ENCODE assay signal across 33 mouse cellular contexts in the genomic region with DNA sequence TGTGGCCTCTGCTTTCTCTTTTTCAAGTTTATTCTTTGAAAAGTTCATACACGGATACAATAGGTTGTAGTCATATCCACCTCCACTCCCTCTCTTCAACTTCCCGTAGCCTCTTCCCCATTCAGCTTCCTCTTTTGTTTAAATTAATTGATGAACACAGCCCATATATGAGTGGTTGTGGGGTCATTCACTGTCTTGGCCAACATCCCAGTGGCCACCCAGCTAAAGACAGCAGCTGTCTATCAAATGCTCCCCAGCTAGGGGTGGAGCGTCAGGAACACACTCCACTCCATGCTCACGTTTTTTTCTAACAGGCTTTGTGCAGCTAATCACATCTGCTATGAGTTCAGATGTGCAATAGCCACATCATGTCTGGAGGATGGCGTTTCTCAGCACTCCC. TPM values are rescaled to one million over a fixed set of nuclear protein-coding genes. Genes with fewer than 3 reads are reported as not detected.
A peak's percentile ranks its signal among the peaks of the same experiment; 100 is the strongest.
DNase-seq lines count a peak whose midpoint lies in the region; TF ChIP-seq lines count a peak whose summit lies in the region.
"Had no signal": no experiment of that assay in that cellular context is flagged by ENCODE, and none has a peak within 500 bp of the region (broad histone marks: within the 10 kb centered on the region; RNA-seq: fewer than 3 reads in every experiment).

No protein-coding gene starts in this region.

- H3K36me3 ChIP-seq in liver, adult 2 months (ENCODE audit: control insufficient read depth, insufficient read depth, low read length): no peaks in the 10 kb centered on the region
- H3K36me3 ChIP-seq in macrophage (ENCODE audit: inconsistent target): peaks cover 13% of the 10 kb centered on the region; the same call in 1 of the 2 replicates
- H3K36me3 ChIP-seq: hindbrain, embryonic 15.5 days had no signal

- 63% methylated on average over 5 of the region's 5 CpGs for WGBS in liver, adult 2 months
- WGBS in bone marrow, adult 2 months: 12% methylated on average over 5 of the region's 5 CpGs
- 13% methylated on average over 5 of the region's 5 CpGs for WGBS in macrophage (ENCODE audit: missing documents)

- TF ChIP-seq CTCF in liver, adult 2 months (IDR thresholded peaks at IDR 0.05; ENCODE audit: low read depth, low read length): no peak
- TF ChIP-seq CTCF in bone marrow, adult 2 months (IDR thresholded peaks at IDR 0.05; ENCODE audit: control insufficient read depth, insufficient read depth, low read length): no peak
- no peak for TF ChIP-seq CTCF in layer of hippocampus, adult 2 months (conservative IDR thresholded peaks at IDR 0.05)

- peak; percentile 6 for DNase-seq in liver, adult 2 months (ENCODE audit: extremely low read depth, low read depth, low spot score)
- DNase-seq in liver: no peak
- peak; percentile 13 for DNase-seq in 416B (ENCODE audit: low read depth)
- no peak for DNase-seq in left cerebral cortex, adult 11 months (ENCODE audit: low spot score)
- DNase-seq in testis, postnatal 14 days (ENCODE audit: low spot score): no peak
- DNase-seq in layer of hippocampus, adult 2 months (ENCODE audit: low spot score in 2 of 2): no peak
- DNase-seq: adrenal gland, postnatal 14 days; cerebellum, adult 9-10 months; forebrain, postnatal 0 days; gastrocnemius, postnatal 25 days; heart, postnatal 4 days; kidney, adult 11 months; kidney, postnatal 36 days; left cerebral cortex, postnatal 4 days; lung, adult 2 months; midbrain, embryonic 14.5 days; right cerebral cortex, adult 18-20 months; thymus, adult 2 months had no signal

- no peaks in the 10 kb centered on the region for H3K4me1 ChIP-seq in liver, adult 2 months (ENCODE audit: control insufficient read depth, insufficient read depth, low read length)
- H3K4me1 ChIP-seq in bone marrow, adult 2 months (ENCODE audit: control insufficient read depth, insufficient read depth, low read length): peaks cover 8% of the 10 kb centered on the region
- H3K4me1 ChIP-seq: forebrain, embryonic 10.5 days; hindbrain, embryonic 15.5 days; neural tube, embryonic 12.5 days had no signal

- no peaks in the 10 kb centered on the region for H3K79me2 ChIP-seq in liver, adult 2 months (ENCODE audit: control insufficient read depth, insufficient read depth, low read length)
- peaks cover 100% of the 10 kb centered on the region for H3K79me2 ChIP-seq in macrophage (ENCODE audit: inconsistent target)

- H3K27me3 ChIP-seq in liver, adult 2 months (ENCODE audit: control insufficient read depth, insufficient read depth, low read length): no peaks in the 10 kb centered on the region
- H3K27me3 ChIP-seq: hindbrain, embryonic 15.5 days; kidney, embryonic 15.5 days; limb, embryonic 15.5 days; megakaryocyte, embryonic 14.5 days; neural tube, embryonic 12.5 days had no signal

- H3K9ac ChIP-seq in liver, adult 2 months (ENCODE audit: low read depth, low read length): no peak overlapping the region
- H3K9ac ChIP-seq: forebrain, postnatal 0 days; hindbrain, embryonic 15.5 days; kidney, embryonic 15.5 days; limb, embryonic 15.5 days; neural tube, embryonic 12.5 days had no signal

- no peak overlapping the region for H3K27ac ChIP-seq in liver, adult 2 months (replicated peaks; ENCODE audit: insufficient read depth, low read depth, low read length)
- H3K27ac ChIP-seq in bone marrow, adult 2 months (ENCODE audit: control insufficient read depth, insufficient read depth, low read depth, low read length, poor library complexity): peak overlapping the region; percentile 16; the same call in 1 of the 2 replicates
- H3K27ac ChIP-seq in macrophage: peak overlapping the region; percentile 17
- no peak overlapping the region for H3K27ac ChIP-seq in layer of hippocampus, adult 2 months
- H3K27ac ChIP-seq: forebrain, embryonic 10.5 days; hindbrain, embryonic 15.5 days; kidney, embryonic 15.5 days; left cerebral cortex, adult 2 months; limb, embryonic 15.5 days; neural tube, embryonic 12.5 days had no signal

- TF ChIP-seq POLR2A in liver, adult 2 months (IDR thresholded peaks at IDR 0.05; ENCODE audit: extremely low read depth, insufficient read depth, low read length): no peak
- no peak for TF ChIP-seq POLR2A in bone marrow, adult 2 months (IDR thresholded peaks at IDR 0.05; ENCODE audit: borderline replicate concordance, control insufficient read depth, low read depth, low read length)

- no peak overlapping the region for H3K4me3 ChIP-seq in liver, adult 2 months (ENCODE audit: insufficient read depth, low read depth, low read length)
- H3K4me3 ChIP-seq in bone marrow, adult 2 months (replicated peaks; ENCODE audit: control insufficient read depth, low read depth, low read length): no peak overlapping the region
- no peak overlapping the region for H3K4me3 ChIP-seq in macrophage (ENCODE audit: inconsistent target)
- no peak overlapping the region for H3K4me3 ChIP-seq in layer of hippocampus, adult 2 months
- H3K4me3 ChIP-seq: forebrain, embryonic 10.5 days; hindbrain, embryonic 15.5 days; kidney, embryonic 15.5 days; left cerebral cortex, adult 2 months; limb, embryonic 15.5 days; megakaryocyte, embryonic 14.5 days; neural tube, embryonic 12.5 days had no signal

RNA-seq across cellular contexts. Expression of a gene that starts 6.8 kb away (rescaled TPM):
- 1.9 and 2.1 TPM in 2 replicates for total RNA-seq in liver, adult 2 months (2014; rRNA removed)
- 0.14 and 0.28 TPM in 2 replicates for polyA plus RNA-seq in liver, adult 2 months (2012; rRNA removed)
- polyA plus RNA-seq in bone marrow, adult 2 months (2011; ENCODE audit: insufficient read depth, insufficient read length, low replicate concordance, missing spikeins): 7.5 and 11.8 TPM in 2 replicates
- total RNA-seq in macrophage (2018; cell fraction: chromatin; rRNA removed): 10 to 100 TPM in 21 of 26 experiments, 1 to 10 TPM in 5; 6.2 to 34.1 (median 15.5) TPM
- total RNA-seq in macrophage (2018; cell fraction: cytosol; rRNA removed): 10 to 100 TPM; 31.3 to 49.1 (median 39.6) TPM
- total RNA-seq in macrophage (2018; cell fraction: nucleus; rRNA removed): 10 to 100 TPM; 12.2 to 61.0 (median 27.4) TPM
- polyA plus RNA-seq in macrophage (2018): 27.3 to 48.9 TPM (median 37.5 TPM) in 3 replicates
- total RNA-seq in layer of hippocampus, adult 2 months (2021): 1 to 10 TPM; 3.3 to 4.0 TPM

RNA-seq across cellular contexts. Expression of a gene that starts 49.5 kb away (rescaled TPM):
- not detected in 2 replicates for total RNA-seq in liver, adult 2 months (2014; rRNA removed)
- polyA plus RNA-seq in liver, adult 2 months (2012; rRNA removed): not detected in 2 replicates
- not detected in 2 replicates for polyA plus RNA-seq in bone marrow, adult 2 months (2011; ENCODE audit: insufficient read depth, insufficient read length, low replicate concordance, missing spikeins)
- not detected for total RNA-seq in macrophage (2018; cell fraction: chromatin; rRNA removed)
- total RNA-seq in macrophage (2018; cell fraction: cytosol; rRNA removed): not detected
- not detected for total RNA-seq in macrophage (2018; cell fraction: nucleus; rRNA removed)
- not detected in 3 replicates for polyA plus RNA-seq in macrophage (2018)
- total RNA-seq in layer of hippocampus, adult 2 months (2021): not detected
- total RNA-seq: adrenal gland, postnatal 14 days; ES-E14; forebrain, postnatal 0 days; gastrocnemius, postnatal 25 days; heart, adult 8-10 months; heart, postnatal 4 days; left cerebral cortex, adult 2 months; left cerebral cortex, postnatal 4 days had no signal
- polyA plus RNA-seq: cortical plate, adult 2 months; embryonic facial prominence, embryonic 11.5 days; forebrain, embryonic 10.5 days; forebrain, postnatal 0 days; heart, embryonic 16.5 days; hindbrain, embryonic 15.5 days; kidney, embryonic 15.5 days; limb, embryonic 15.5 days; lung, adult 2 months; midbrain, embryonic 14.5 days; neural tube, embryonic 12.5 days; stomach, embryonic 16.5 days; thymus, adult 2 months had no signal

Comparison
In these comparisons a context has a peak if more than half of its experiments do, and no peak if none do; other contexts are left out.
1. DNase-seq: peak in liver, adult 2 months (single experiment) and 416B (single experiment); none in liver (single experiment), left cerebral cortex, adult 11 months (single experiment), testis, postnatal 14 days (single experiment) and layer of hippocampus, adult 2 months (0 of 2).
2. H3K27ac ChIP-seq: peak in bone marrow, adult 2 months (single experiment) and macrophage (single experiment); none in liver, adult 2 months (single experiment) and layer of hippocampus, adult 2 months (single experiment).